Mouse (Mus musculus) liver, adult 2 months (tissue): Measurements from ENCODE around the gene Raver2. TPM values are rescaled to one million over a fixed set of nuclear protein-coding genes. Genes with fewer than 3 reads are reported as not detected.
A peak's percentile ranks its signal among the peaks of the same experiment; 100 is the strongest.

Source experiments
- DNase-seq: peaks from one replicate; pipeline ENCODE4 v3.0.0-alpha.2; 2011; ENCODE audit warnings: low read depth, low spot score; ENCODE audit errors: extremely low read depth
- H3K27ac ChIP-seq: fragments of 200-500 bp; replicated peaks from 2 replicates; pipeline ENCODE4 v1.5.1; 2012; ENCODE audit warnings: low read depth, mild to moderate bottlenecking, control low read depth, inconsistent platforms, low read length; ENCODE audit not compliant: insufficient read depth
- H3K27me3 ChIP-seq: fragments of 200-500 bp; 2 replicates; pipeline ENCODE4 v1.6.1; 2012; ENCODE audit warnings: mild to moderate bottlenecking, moderate library complexity, low read length, inconsistent platforms; ENCODE audit not compliant: control insufficient read depth, insufficient read depth
- H3K36me3 ChIP-seq: fragments of 200-500 bp; 2 replicates; pipeline ENCODE4 v1.6.1; 2012; ENCODE audit warnings: low read length, inconsistent platforms; ENCODE audit not compliant: control insufficient read depth, insufficient read depth
- H3K4me1 ChIP-seq: fragments of 200-500 bp; 2 replicates; pipeline ENCODE4 v1.6.1; 2011; ENCODE audit warnings: low read length; ENCODE audit not compliant: control insufficient read depth, insufficient read depth
- H3K4me3 ChIP-seq: fragments of 200-500 bp; 2 replicates; pipeline ENCODE4 v1.5.1; 2011; ENCODE audit warnings: low read depth, mild to moderate bottlenecking, control low read depth, low read length, moderate library complexity; ENCODE audit not compliant: insufficient read depth
- H3K79me2 ChIP-seq: fragments of 200-500 bp; 2 replicates; pipeline ENCODE4 v1.6.1; 2012; ENCODE audit warnings: inconsistent platforms, mild to moderate bottlenecking, low read length, moderate library complexity; ENCODE audit not compliant: control insufficient read depth, insufficient read depth
- H3K9ac ChIP-seq: fragments of 200-500 bp; 2 replicates; pipeline ENCODE4 v1.6.1; 2012; ENCODE audit warnings: low read depth, mild to moderate bottlenecking, control low read depth, inconsistent platforms, low read length
- CTCF ChIP-seq: fragments of 200-500 bp; IDR thresholded peaks from 2 replicates; pipeline ENCODE4 v1.5.1; 2011; ENCODE audit warnings: low read depth, low read length, control low read depth
- POLR2A ChIP-seq: fragments of 200-500 bp; IDR thresholded peaks from 2 replicates; pipeline ENCODE4 v1.6.1; 2011; ENCODE audit warnings: low read length, control low read depth; ENCODE audit not compliant: insufficient read depth; ENCODE audit errors: extremely low read depth
- WGBS: fragments of 180-500 bp; shearing (Covaris S2); methylation state at CpG from one replicate; pipeline ENCODE4 v1.1.7; 2018; 5-methylcytosine and 5-hydroxymethylcytosine counted together
- polyA plus RNA-seq: library from polyadenylated mRNA; depleted of rRNA; stranded (reverse); fragments of >200 nt; gene quantifications from 2 replicates; pipeline ENCODE4 v1.2.3, GENCODE M21; 2012
- total RNA-seq: library from RNA; depleted of rRNA; stranded (reverse); fragments of >200 nt; gene quantifications from 2 replicates; pipeline ENCODE4 v1.2.3, GENCODE M21; 2014

Gene Raver2
- total and polyA plus RNA-seq, 2 experiments = 0.05 to 0.28 TPM

- Histone ChIP-seq H3K27ac (no peak overlapping the region), H3K79me2 (no peaks in the 10 kb centered on the region), H3K27me3 (no peaks in the 10 kb centered on the region), H3K9ac (no peak overlapping the region), H3K36me3 (peaks cover 93% of the 10 kb centered on the region), H3K4me1 (no peaks in the 10 kb centered on the region), H3K4me3 (no peak overlapping the region)
- DNase-seq = peak; percentile 34
- WGBS = 68% methylated on average over 4 of the region's 4 CpGs
- no peak for TF ChIP-seq POLR2A
- no peak for TF ChIP-seq CTCF
Measured at GRCm38 (mm10) chr4:101155541-101155940, 86.8 kb downstream of the Raver2 start.

- Histone ChIP-seq H3K36me3 (peaks cover 84% of the 10 kb centered on the region), H3K27me3 (no peaks in the 10 kb centered on the region), H3K9ac (no peak overlapping the region), H3K4me1 (no peaks in the 10 kb centered on the region), H3K27ac (no peak overlapping the region), H3K79me2 (no peaks in the 10 kb centered on the region), H3K4me3 (no peak overlapping the region)
- TF ChIP-seq POLR2A (no peak), CTCF (no peak)
- 87% methylated on average over 5 of the region's 5 CpGs for WGBS
- no peak for DNase-seq
Measured at GRCm38 (mm10) chr4:101157476-101157875, 88.7 kb downstream of the Raver2 start.

- no peaks in the 10 kb centered on the region for H3K27me3 ChIP-seq
- H3K27ac ChIP-seq = no peak overlapping the region
- no peak overlapping the region for H3K4me3 ChIP-seq
- H3K4me1 ChIP-seq = no peaks in the 10 kb centered on the region
- H3K9ac ChIP-seq = no peak overlapping the region
- TF ChIP-seq CTCF (no peak), POLR2A (no peak)
- 75% methylated on average over 6 of the region's 6 CpGs for WGBS
- DNase-seq = no peak
- no peaks in the 10 kb centered on the region for H3K79me2 ChIP-seq
- H3K36me3 ChIP-seq = peaks cover 84% of the 10 kb centered on the region
Measured at GRCm38 (mm10) chr4:101158282-101158681, 89.5 kb downstream of the Raver2 start.

GRCm38 (mm10) chr4:101159191-101159764 is 90.5 kb downstream of the Raver2 start:
- no peaks in the 10 kb centered on the region for H3K27me3 ChIP-seq
- DNase-seq = no peak
- H3K4me1 ChIP-seq = no peaks in the 10 kb centered on the region
- TF ChIP-seq CTCF (no peak), POLR2A (no peak)
- 73% methylated on average over 12 of the region's 12 CpGs for WGBS
- H3K79me2 ChIP-seq = no peaks in the 10 kb centered on the region
- H3K36me3 ChIP-seq = peaks cover 84% of the 10 kb centered on the region
- H3K9ac ChIP-seq = no peak overlapping the region
- no peak overlapping the region for H3K27ac ChIP-seq
- H3K4me3 ChIP-seq = no peak overlapping the region

- Histone ChIP-seq H3K27ac (no peak overlapping the region), H3K36me3 (peaks cover 82% of the 10 kb centered on the region), H3K27me3 (no peaks in the 10 kb centered on the region), H3K9ac (no peak overlapping the region), H3K4me3 (no peak overlapping the region), H3K79me2 (no peaks in the 10 kb centered on the region; the same call in 1 of the 2 replicates), H3K4me1 (no peaks in the 10 kb centered on the region)
- 94% methylated on average over 1 of the region's 1 CpGs for WGBS
- DNase-seq = no peak
- TF ChIP-seq POLR2A (no peak), CTCF (no peak)
Measured at GRCm38 (mm10) chr4:101160821-101161220, 92.0 kb downstream of the Raver2 start.

GRCm38 (mm10) chr4:101164189-101164588 is 95.4 kb downstream of the Raver2 start:
- Histone ChIP-seq H3K79me2 (no peaks in the 10 kb centered on the region; the same call in 1 of the 2 replicates), H3K27ac (no peak overlapping the region), H3K9ac (no peak overlapping the region), H3K27me3 (no peaks in the 10 kb centered on the region), H3K4me3 (no peak overlapping the region), H3K36me3 (peaks cover 70% of the 10 kb centered on the region), H3K4me1 (no peaks in the 10 kb centered on the region)
- no peak for DNase-seq
- WGBS = 78% methylated on average over 2 of the region's 2 CpGs
- no peak for TF ChIP-seq CTCF
- no peak for TF ChIP-seq POLR2A
